Mouse (Mus musculus): ENCODE measurements around the gene Pi4ka. TPM values are rescaled to one million over a fixed set of nuclear protein-coding genes. Genes with fewer than 3 reads are reported as not detected.

Pi4ka gene
- total RNA-seq, 1 experiment, result 42.5 TPM

GRCm38 (mm10) chr16:17280471-17280870 is 125.6 kb downstream of the Pi4ka start:
- Histone ChIP-seq H3K4me3 (ENCODE audit: insufficient read depth in 1 of 2, low read depth in 1 of 2, low read length in 2 of 2, poor library complexity in 1 of 2, severe bottlenecking in 1 of 2) (no peak overlapping the region), H3K4me1 (ENCODE audit: control insufficient read depth in 2 of 2, insufficient read depth in 2 of 2, low read length in 2 of 2, poor library complexity in 1 of 2) (no peaks in the 10 kb centered on the region), H3K9ac (ENCODE audit: insufficient read depth, low read depth, low read length, poor library complexity, severe bottlenecking) (no peak overlapping the region), H3K27ac (ENCODE audit: insufficient read depth, low read depth, low read length, poor library complexity, severe bottlenecking) (no peak overlapping the region), H3K36me3 (ENCODE audit: control insufficient read depth, insufficient read depth, low read length, poor library complexity, severe bottlenecking) (peaks cover 28% of the 10 kb centered on the region), H3K9me3 (ENCODE audit: control insufficient read depth, insufficient read depth, low read depth, low read length) (no peaks in the 10 kb centered on the region)
- DNase-seq (ENCODE audit: low read depth, low spot score), result no peak
- TF ChIP-seq HCFC1 (IDR thresholded peaks at IDR 0.05; ENCODE audit: borderline replicate concordance, insufficient read depth, low read length), result no peak
- no peak for TF ChIP-seq ZC3H11A (IDR thresholded peaks at IDR 0.05; ENCODE audit: borderline replicate concordance, low read depth, low read length)
- no peak for TF ChIP-seq CHD2 (IDR thresholded peaks at IDR 0.05; ENCODE audit: low read depth, low read length)
- no peak for TF ChIP-seq ZNF384 (IDR thresholded peaks at IDR 0.05; ENCODE audit: low read depth, low read length)
- no peak for TF ChIP-seq MAFK (IDR thresholded peaks at IDR 0.05; ENCODE audit: insufficient read depth, low read depth, low read length)
- in situ Hi-C loops (cut with MboI; ENCODE audit: low sequenced_read_pairs in 2 of 2, unreplicated experiment in 2 of 2), result loop anchor here in 1 of 2 experiments (10.0 kb wide), 1 partner anchor 146 kb away; the partner anchor contains the start of gene Sdf2l1

GRCm38 (mm10) chr16:17277342-17278211 is 128.5 kb downstream of the Pi4ka start:
- no peaks in the 10 kb centered on the region for H3K9me3 ChIP-seq (ENCODE audit: control insufficient read depth, insufficient read depth, low read depth, low read length)
- H3K4me1 ChIP-seq (ENCODE audit: control insufficient read depth in 2 of 2, insufficient read depth in 2 of 2, low read length in 2 of 2, poor library complexity in 1 of 2), result no peaks in the 10 kb centered on the region
- H3K27ac ChIP-seq (ENCODE audit: insufficient read depth, low read depth, low read length, poor library complexity, severe bottlenecking), result no peak overlapping the region
- H3K4me3 ChIP-seq (ENCODE audit: insufficient read depth in 1 of 2, low read depth in 1 of 2, low read length in 2 of 2, poor library complexity in 1 of 2, severe bottlenecking in 1 of 2), result peak overlapping the region; percentile 70 to 84
- peaks cover 17% of the 10 kb centered on the region; the same call in 1 of the 2 replicates for H3K36me3 ChIP-seq (ENCODE audit: control insufficient read depth, insufficient read depth, low read length, poor library complexity, severe bottlenecking)
- peak; percentile 27; the same call in 1 of the 2 replicates for TF ChIP-seq HCFC1 (IDR thresholded peaks at IDR 0.05; ENCODE audit: borderline replicate concordance, insufficient read depth, low read length)
- no peak for TF ChIP-seq MAFK (IDR thresholded peaks at IDR 0.05; ENCODE audit: insufficient read depth, low read depth, low read length)
- peak; percentile 27 for DNase-seq (ENCODE audit: low read depth, low spot score)
- in situ Hi-C loops (cut with MboI; ENCODE audit: low sequenced_read_pairs in 2 of 2, unreplicated experiment in 2 of 2), result no loop called here
- peak overlapping the region; percentile 48 for H3K9ac ChIP-seq (ENCODE audit: insufficient read depth, low read depth, low read length, poor library complexity, severe bottlenecking)

GRCm38 (mm10) chr16:17276164-17277151 is 129.7 kb downstream of the Pi4ka start:
- H3K4me3 ChIP-seq (ENCODE audit: insufficient read depth in 1 of 2, low read depth in 1 of 2, low read length in 2 of 2, poor library complexity in 1 of 2, severe bottlenecking in 1 of 2), result peak overlapping the region; percentile 70 to 84
- in situ Hi-C loops (cut with MboI; ENCODE audit: low sequenced_read_pairs in 2 of 2, unreplicated experiment in 2 of 2), result no loop called here
- peak overlapping the region; percentile 61 for H3K27ac ChIP-seq (ENCODE audit: insufficient read depth, low read depth, low read length, poor library complexity, severe bottlenecking)
- peak; percentile 92 for DNase-seq (ENCODE audit: low read depth, low spot score)
- no peaks in the 10 kb centered on the region for H3K9me3 ChIP-seq (ENCODE audit: control insufficient read depth, insufficient read depth, low read depth, low read length)
- peaks cover 6% of the 10 kb centered on the region; the same call in 1 of the 2 replicates for H3K36me3 ChIP-seq (ENCODE audit: control insufficient read depth, insufficient read depth, low read length, poor library complexity, severe bottlenecking)
- TF ChIP-seq ZNF384 (IDR thresholded peaks at IDR 0.05; ENCODE audit: low read depth, low read length), result no peak
- TF ChIP-seq HCFC1 (IDR thresholded peaks at IDR 0.05; ENCODE audit: borderline replicate concordance, insufficient read depth, low read length), result 0 out of 2 replicates have a peak, but pooled peaks have one; percentile 27
- peak; percentile 59; the same call in 1 of the 2 replicates for TF ChIP-seq ZC3H11A (IDR thresholded peaks at IDR 0.05; ENCODE audit: borderline replicate concordance, low read depth, low read length)
- H3K4me1 ChIP-seq (ENCODE audit: control insufficient read depth in 2 of 2, insufficient read depth in 2 of 2, low read length in 2 of 2, poor library complexity in 1 of 2), result no peaks in the 10 kb centered on the region
- H3K9ac ChIP-seq (ENCODE audit: insufficient read depth, low read depth, low read length, poor library complexity, severe bottlenecking), result peak overlapping the region; percentile 77

- DNase-seq (ENCODE audit: low read depth, low spot score), result no peak
- Histone ChIP-seq H3K4me3 (ENCODE audit: insufficient read depth in 1 of 2, low read depth in 1 of 2, low read length in 2 of 2, poor library complexity in 1 of 2, severe bottlenecking in 1 of 2) (peak within 1 kb of the TSS; percentile 70 to 84), H3K4me1 (ENCODE audit: control insufficient read depth in 2 of 2, insufficient read depth in 2 of 2, low read length in 2 of 2, poor library complexity in 1 of 2) (peaks cover 0 to 3% of the 10 kb centered on the region in 2 experiments; a peak in 1 of 4 replicates), H3K27ac (ENCODE audit: insufficient read depth, low read depth, low read length, poor library complexity, severe bottlenecking) (peak within 1 kb of the TSS; percentile 61), H3K36me3 (ENCODE audit: control insufficient read depth, insufficient read depth, low read length, poor library complexity, severe bottlenecking) (peaks cover 4% of the 10 kb centered on the region; the same call in 1 of the 2 replicates), H3K9me3 (ENCODE audit: control insufficient read depth, insufficient read depth, low read depth, low read length) (no peaks in the 10 kb centered on the region), H3K9ac (ENCODE audit: insufficient read depth, low read depth, low read length, poor library complexity, severe bottlenecking) (peak within 1 kb of the TSS; percentile 77)
- TF ChIP-seq ZNF384 (IDR thresholded peaks at IDR 0.05; ENCODE audit: low read depth, low read length) (no peak), MAFK (IDR thresholded peaks at IDR 0.05; ENCODE audit: insufficient read depth, low read depth, low read length) (no peak)
- in situ Hi-C loops (cut with MboI; ENCODE audit: low sequenced_read_pairs in 2 of 2, unreplicated experiment in 2 of 2), result no loop called here
Measured at GRCm38 (mm10) chr16:17275721-17276120, 130.4 kb downstream of the Pi4ka start, which contains the start of gene Tmem191c. Gene Tmem191c (plus strand): TSS chr16:17276077.
